Mouse (Mus musculus) ES-E14 (cell line): Measurements from ENCODE around the gene Mgea5. TPM values are rescaled to one million over a fixed set of nuclear protein-coding genes. Genes with fewer than 3 reads are reported as not detected.

Experiments used
- DNase-seq: peaks from one replicate; pipeline ENCODE4 v3.0.0-alpha.2; 2013; ENCODE audit warnings: low read depth, low spot score
- H3K27ac ChIP-seq: 2 replicates; pipeline ENCODE4 v1.5.1; 2012; ENCODE audit warnings: low read depth, mild to moderate bottlenecking, low read length, moderate library complexity, mixed read lengths; ENCODE audit not compliant: poor library complexity, insufficient read depth, severe bottlenecking
- H3K36me3 ChIP-seq: 2 replicates; pipeline ENCODE4 v1.6.1; 2012; ENCODE audit warnings: mild to moderate bottlenecking, low read length, moderate library complexity, mixed read lengths; ENCODE audit not compliant: control insufficient read depth, poor library complexity, insufficient read depth, severe bottlenecking
- H3K4me1 ChIP-seq, 2 experiments: fragments of 150-350 bp in 1 of 2; sonication (generic) in 1 of 2; 2 replicates each; pipeline ENCODE4 v1.6.1; 2012; ENCODE audit warnings: low read length in 2 of 2, mild to moderate bottlenecking in 1 of 2, mixed read lengths in 1 of 2; ENCODE audit not compliant: control insufficient read depth in 2 of 2, insufficient read depth in 2 of 2, poor library complexity in 1 of 2
- H3K4me3 ChIP-seq, 2 experiments: fragments of 150-350 bp in 1 of 2; sonication (generic) in 1 of 2; 2 replicates each; pipeline ENCODE4 v1.5.1; 2012; ENCODE audit warnings: low read length in 2 of 2, low read depth in 1 of 2, mild to moderate bottlenecking in 1 of 2, mixed read lengths in 1 of 2; ENCODE audit not compliant: insufficient read depth in 1 of 2, poor library complexity in 1 of 2, severe bottlenecking in 1 of 2
- H3K9ac ChIP-seq: 2 replicates; pipeline ENCODE4 v1.6.1; 2012; ENCODE audit warnings: low read depth, mild to moderate bottlenecking, low read length, mixed read lengths; ENCODE audit not compliant: poor library complexity, insufficient read depth, severe bottlenecking
- H3K9me3 ChIP-seq: fragments of 150-350 bp; sonication (generic); 2 replicates; pipeline ENCODE4 v1.6.1; 2012; ENCODE audit warnings: low read depth, mild to moderate bottlenecking, low read length; ENCODE audit not compliant: control insufficient read depth, insufficient read depth
- CHD2 ChIP-seq: IDR thresholded peaks from 2 replicates; pipeline ENCODE4 v1.6.1; 2014; ENCODE audit warnings: mild to moderate bottlenecking, low read depth, low read length, inconsistent platforms
- HCFC1 ChIP-seq: IDR thresholded peaks from 2 replicates; pipeline ENCODE4 v1.6.1; 2012; ENCODE audit warnings: low read length, inconsistent platforms, borderline replicate concordance; ENCODE audit not compliant: insufficient read depth
- MAFK ChIP-seq: IDR thresholded peaks from 2 replicates; pipeline ENCODE4 v1.6.1; 2014; ENCODE audit warnings: mild to moderate bottlenecking, low read depth, low read length, inconsistent platforms; ENCODE audit not compliant: insufficient read depth
- ZC3H11A ChIP-seq: IDR thresholded peaks from 2 replicates; pipeline ENCODE4 v1.6.1; 2012; ENCODE audit warnings: low read depth, mild to moderate bottlenecking, inconsistent platforms, low read length, borderline replicate concordance
- ZNF384 ChIP-seq: IDR thresholded peaks from 2 replicates; pipeline ENCODE4 v1.6.1; 2012; ENCODE audit warnings: low read depth, low read length, inconsistent platforms
- in situ Hi-C, 2 experiments: fragments of 600-800 bp; cut with MboI; formaldehyde crosslinking; loops; one replicate each; pipeline ENCODE4 v1.15.1; 2025; ENCODE audit warnings: low sequenced_read_pairs in 2 of 2, inconsistent platforms in 1 of 2; ENCODE audit not compliant: unreplicated experiment in 2 of 2
- total RNA-seq: library from RNA; depleted of rRNA; stranded (reverse); fragments of 300-350 nt; gene quantifications from 2 replicates; pipeline ENCODE4 v1.2.3, GENCODE M21; 2012

Gene Mgea5
- total RNA-seq, 1 experiment: 94.7 TPM

GRCm38 (mm10) chr19:45783933-45784576 is 418 bp upstream of the Mgea5 start:
- Histone ChIP-seq H3K9ac (peak overlapping the region; percentile 66), H3K4me3 (peak overlapping the region; percentile 67 to 99), H3K27ac (peak overlapping the region; percentile 36; the same call in 1 of the 2 replicates), H3K9me3 (no peaks in the 10 kb centered on the region), H3K36me3 (peaks cover 14% of the 10 kb centered on the region), H3K4me1 (peaks cover 0 to 6% of the 10 kb centered on the region in 2 experiments; a peak in 2 of 4 replicates)
- in situ Hi-C loops: no loop called here
- DNase-seq: no peak
- TF ChIP-seq MAFK (no peak), HCFC1 (no peak), ZC3H11A (no peak), ZNF384 (no peak), CHD2 (no peak)

GRCm38 (mm10) chr19:45782315-45783001 is 1.2 kb downstream of the Mgea5 start:
- H3K9me3 ChIP-seq: no peaks in the 10 kb centered on the region
- peaks cover 0 to 6% of the 10 kb centered on the region in 2 experiments; a peak in 2 of 4 replicates for H3K4me1 ChIP-seq
- peak overlapping the region; percentile 70 to 99 for H3K4me3 ChIP-seq
- in situ Hi-C loops: no loop called here
- peak overlapping the region; percentile 100 for H3K9ac ChIP-seq
- H3K27ac ChIP-seq: peak overlapping the region; percentile 99
- DNase-seq: peak; percentile 56
- peaks cover 20% of the 10 kb centered on the region for H3K36me3 ChIP-seq
- TF ChIP-seq ZC3H11A: no peak
- no peak for TF ChIP-seq MAFK
- no peak for TF ChIP-seq ZNF384
- TF ChIP-seq CHD2: no peak
- no peak for TF ChIP-seq HCFC1

GRCm38 (mm10) chr19:45781676-45782075 is 2.0 kb downstream of the Mgea5 start:
- DNase-seq: no peak
- Histone ChIP-seq H3K9me3 (no peaks in the 10 kb centered on the region), H3K27ac (no peak overlapping the region), H3K4me1 (peaks cover 0 to 4% of the 10 kb centered on the region in 2 experiments; a peak in 2 of 4 replicates), H3K4me3 (peak overlapping the region; percentile 70 to 99; a peak in 3 of 4 replicates), H3K9ac (0 out of 2 replicates have a peak overlapping the region, but pooled peaks have one; percentile 22), H3K36me3 (peaks cover 24% of the 10 kb centered on the region)
- TF ChIP-seq CHD2: no peak
- no peak for TF ChIP-seq HCFC1
- TF ChIP-seq ZC3H11A: no peak
- no peak for TF ChIP-seq MAFK
- no peak for TF ChIP-seq ZNF384
- in situ Hi-C loops: no loop called here

GRCm38 (mm10) chr19:45780350-45780915 is 3.2 kb downstream of the Mgea5 start:
- H3K27ac ChIP-seq: no peak overlapping the region
- no peak overlapping the region for H3K9ac ChIP-seq
- peaks cover 28% of the 10 kb centered on the region for H3K36me3 ChIP-seq
- no peak for TF ChIP-seq CHD2
- TF ChIP-seq MAFK: no peak
- TF ChIP-seq ZNF384: no peak
- no peak for TF ChIP-seq HCFC1
- no peak for TF ChIP-seq ZC3H11A
- no peaks in the 10 kb centered on the region for H3K9me3 ChIP-seq
- H3K4me1 ChIP-seq: peaks cover 0 to 4% of the 10 kb centered on the region in 2 experiments; a peak in 2 of 4 replicates
- in situ Hi-C loops: no loop called here
- H3K4me3 ChIP-seq: no peak overlapping the region
- no peak for DNase-seq
